Mouse (Mus musculus): Measurements from ENCODE around the gene Inava. TPM values are rescaled to one million over a fixed set of nuclear protein-coding genes. Genes with fewer than 3 reads are reported as not detected.

The Inava gene
- polyA plus RNA-seq, 1 experiment from 2014 or later, result 0.18 TPM

Other genes with a start within 250 kb of the Inava start
- not detected in 2 replicates for gene Igfn1, start 227.9 kb downstream of the Inava start, polyA plus RNA-seq (2015; fragmentation: Nextera tagmentation; extraction: Ambion mirVana)
- gene Tmem9, start 226.1 kb downstream of the Inava start, polyA plus RNA-seq (2015; fragmentation: Nextera tagmentation; extraction: Ambion mirVana), result 81.4 and 95.3 TPM in 2 replicates
- not detected in 2 replicates for gene Ascl5, start 183.5 kb downstream of the Inava start, polyA plus RNA-seq (2015; fragmentation: Nextera tagmentation; extraction: Ambion mirVana)
- gene Cacna1s, start 181.5 kb downstream of the Inava start, polyA plus RNA-seq (2015; fragmentation: Nextera tagmentation; extraction: Ambion mirVana), result 0.36 and 0.52 TPM in 2 replicates
- 1.1 and 1.5 TPM in 2 replicates for gene Kif21b, start 102.9 kb downstream of the Inava start, polyA plus RNA-seq (2015; fragmentation: Nextera tagmentation; extraction: Ambion mirVana)
- not detected in 2 replicates for gene Mroh3, start 21.4 kb downstream of the Inava start, polyA plus RNA-seq (2015; fragmentation: Nextera tagmentation; extraction: Ambion mirVana)
- not detected in 2 replicates for gene Gpr25, start 26.6 kb upstream of the Inava start, polyA plus RNA-seq (2015; fragmentation: Nextera tagmentation; extraction: Ambion mirVana)
- gene Camsap2, start 111.8 kb upstream of the Inava start, polyA plus RNA-seq (2015; fragmentation: Nextera tagmentation; extraction: Ambion mirVana), result 5.9 and 6.5 TPM in 2 replicates
- gene Ddx59, start 181.0 kb upstream of the Inava start, polyA plus RNA-seq (2015; fragmentation: Nextera tagmentation; extraction: Ambion mirVana), result 4.9 and 5.5 TPM in 2 replicates
- 6.0 and 6.4 TPM in 2 replicates for gene Kif14, start 232.1 kb upstream of the Inava start, polyA plus RNA-seq (2015; fragmentation: Nextera tagmentation; extraction: Ambion mirVana)

Measured in liver, embryonic 15.5 days (tissue).